Mouse (Mus musculus): ENCODE results near the gene Lyl1. TPM values are rescaled to one million over a fixed set of nuclear protein-coding genes. Genes with fewer than 3 reads are reported as not detected.

The Lyl1 gene
- polyA plus RNA-seq, 1 experiment = 91.9 TPM

- H3K4me1 ChIP-seq (ENCODE audit: control insufficient read depth, insufficient read depth, low read length) = peaks cover 7% of the 10 kb centered on the region; the same call in 1 of the 2 replicates
- no peak overlapping the region for H3K27ac ChIP-seq (ENCODE audit: insufficient read depth, low read depth, low read length)
- H3K4me3 ChIP-seq (ENCODE audit: insufficient read depth, low read length) = no peak overlapping the region
- TF ChIP-seq POLR2A (IDR thresholded peaks at IDR 0.05; ENCODE audit: borderline replicate concordance, low read depth, low read length) = no peak
- TF ChIP-seq CTCF (IDR thresholded peaks at IDR 0.05; ENCODE audit: low read depth, low read length) = no peak
Measured at GRCm38 (mm10) chr8:84716790-84717189, 15.5 kb downstream of the Lyl1 start.

GRCm38 (mm10) chr8:84718476-84718875 lies 17.2 kb downstream of the Lyl1 start:
- TF ChIP-seq POLR2A (IDR thresholded peaks at IDR 0.05; ENCODE audit: borderline replicate concordance, low read depth, low read length) (no peak), CTCF (IDR thresholded peaks at IDR 0.05; ENCODE audit: low read depth, low read length) (no peak)
- H3K4me3 ChIP-seq (ENCODE audit: insufficient read depth, low read length) = no peak overlapping the region

GRCm38 (mm10) chr8:84718959-84719690 lies 17.9 kb downstream of the Lyl1 start:
- Histone ChIP-seq H3K27ac (ENCODE audit: insufficient read depth, low read depth, low read length) (no peak overlapping the region), H3K4me3 (ENCODE audit: insufficient read depth, low read length) (no peak overlapping the region), H3K4me1 (ENCODE audit: control insufficient read depth, insufficient read depth, low read length) (peaks cover 14% of the 10 kb centered on the region)
- TF ChIP-seq POLR2A (IDR thresholded peaks at IDR 0.05; ENCODE audit: borderline replicate concordance, low read depth, low read length) = no peak
- TF ChIP-seq CTCF (IDR thresholded peaks at IDR 0.05; ENCODE audit: low read depth, low read length) = no peak

More at GRCm38 (mm10) chr8:84718476-84718875, 17.2 kb downstream of the Lyl1 start:
- Histone ChIP-seq H3K4me1 (ENCODE audit: control insufficient read depth, insufficient read depth, low read length) (peaks cover 10% of the 10 kb centered on the region), H3K27ac (ENCODE audit: insufficient read depth, low read depth, low read length) (no peak overlapping the region)

GRCm38 (mm10) chr8:84722530-84722849 lies 21.2 kb downstream of the Lyl1 start:
- Histone ChIP-seq H3K4me3 (ENCODE audit: insufficient read depth, low read length) (peak overlapping the region; percentile 54), H3K27ac (ENCODE audit: insufficient read depth, low read depth, low read length) (peak overlapping the region; percentile 80), H3K4me1 (ENCODE audit: control insufficient read depth, insufficient read depth, low read length) (peaks cover 36% of the 10 kb centered on the region)
- no peak for TF ChIP-seq POLR2A (IDR thresholded peaks at IDR 0.05; ENCODE audit: borderline replicate concordance, low read depth, low read length)

- TF ChIP-seq CTCF (IDR thresholded peaks at IDR 0.05; ENCODE audit: low read depth, low read length) (no peak), POLR2A (IDR thresholded peaks at IDR 0.05; ENCODE audit: borderline replicate concordance, low read depth, low read length) (no peak)
- peak within 1 kb of the TSS; percentile 80 for H3K27ac ChIP-seq (ENCODE audit: insufficient read depth, low read depth, low read length)
- peaks cover 36% of the 10 kb centered on the region for H3K4me1 ChIP-seq (ENCODE audit: control insufficient read depth, insufficient read depth, low read length)
- peak within 1 kb of the TSS; percentile 54 for H3K4me3 ChIP-seq (ENCODE audit: insufficient read depth, low read length)
Measured at GRCm38 (mm10) chr8:84722850-84723570, 21.8 kb downstream of the Lyl1 start, which contains the start of gene G430095P16Rik. Gene G430095P16Rik (plus strand): TSS chr8:84723007.

- peaks cover 36% of the 10 kb centered on the region for H3K4me1 ChIP-seq (ENCODE audit: control insufficient read depth, insufficient read depth, low read length)
- H3K4me3 ChIP-seq (ENCODE audit: insufficient read depth, low read length) = peak overlapping the region; percentile 54
- peak overlapping the region; percentile 80 for H3K27ac ChIP-seq (ENCODE audit: insufficient read depth, low read depth, low read length)
- TF ChIP-seq POLR2A (IDR thresholded peaks at IDR 0.05; ENCODE audit: borderline replicate concordance, low read depth, low read length) (no peak), CTCF (IDR thresholded peaks at IDR 0.05; ENCODE audit: low read depth, low read length) (0 out of 2 replicates have a peak, but pooled peaks have one; percentile 4)
Measured at GRCm38 (mm10) chr8:84723571-84723900, 22.3 kb downstream of the Lyl1 start.

GRCm38 (mm10) chr8:84724683-84725082 lies 23.4 kb downstream of the Lyl1 start:
- no peak for TF ChIP-seq CTCF (IDR thresholded peaks at IDR 0.05; ENCODE audit: low read depth, low read length)
- no peak for TF ChIP-seq POLR2A (IDR thresholded peaks at IDR 0.05; ENCODE audit: borderline replicate concordance, low read depth, low read length)
- H3K4me1 ChIP-seq (ENCODE audit: control insufficient read depth, insufficient read depth, low read length) = peaks cover 36% of the 10 kb centered on the region
- no peak overlapping the region for H3K27ac ChIP-seq (ENCODE audit: insufficient read depth, low read depth, low read length)
- no peak overlapping the region for H3K4me3 ChIP-seq (ENCODE audit: insufficient read depth, low read length)

- Histone ChIP-seq H3K27ac (ENCODE audit: insufficient read depth, low read depth, low read length) (peak overlapping the region; percentile 77), H3K4me3 (ENCODE audit: insufficient read depth, low read length) (no peak overlapping the region), H3K4me1 (ENCODE audit: control insufficient read depth, insufficient read depth, low read length) (peaks cover 36% of the 10 kb centered on the region)
- TF ChIP-seq POLR2A (IDR thresholded peaks at IDR 0.05; ENCODE audit: borderline replicate concordance, low read depth, low read length) (no peak), CTCF (IDR thresholded peaks at IDR 0.05; ENCODE audit: low read depth, low read length) (peak; percentile 24; the same call in 1 of the 2 replicates)
Measured at GRCm38 (mm10) chr8:84725246-84725940, 24.1 kb downstream of the Lyl1 start.

GRCm38 (mm10) chr8:84725941-84726259 lies 24.6 kb downstream of the Lyl1 start:
- peak overlapping the region; percentile 77 for H3K27ac ChIP-seq (ENCODE audit: insufficient read depth, low read depth, low read length)
- peaks cover 36% of the 10 kb centered on the region for H3K4me1 ChIP-seq (ENCODE audit: control insufficient read depth, insufficient read depth, low read length)

GRCm38 (mm10) chr8:84728474-84728873 lies 27.2 kb downstream of the Lyl1 start:
- Histone ChIP-seq H3K4me3 (ENCODE audit: insufficient read depth, low read length) (no peak overlapping the region), H3K27ac (ENCODE audit: insufficient read depth, low read depth, low read length) (no peak overlapping the region), H3K4me1 (ENCODE audit: control insufficient read depth, insufficient read depth, low read length) (peaks cover 26% of the 10 kb centered on the region)
- TF ChIP-seq POLR2A (IDR thresholded peaks at IDR 0.05; ENCODE audit: borderline replicate concordance, low read depth, low read length) = no peak
- TF ChIP-seq CTCF (IDR thresholded peaks at IDR 0.05; ENCODE audit: low read depth, low read length) = no peak

More at GRCm38 (mm10) chr8:84725941-84726259, 24.6 kb downstream of the Lyl1 start:
- no peak overlapping the region for H3K4me3 ChIP-seq (ENCODE audit: insufficient read depth, low read length)
- TF ChIP-seq CTCF (IDR thresholded peaks at IDR 0.05; ENCODE audit: low read depth, low read length) = no peak; the same call in 1 of the 2 replicates
- no peak for TF ChIP-seq POLR2A (IDR thresholded peaks at IDR 0.05; ENCODE audit: borderline replicate concordance, low read depth, low read length)
